Mouse (Mus musculus): ENCODE measurements around the gene Fam25c. TPM values are rescaled to one million over a fixed set of nuclear protein-coding genes. Genes with fewer than 3 reads are reported as not detected.

Gene Fam25c
- not detected in 2 replicates for total RNA-seq (2015; ENCODE audit: low replicate concordance)
- total RNA-seq (2017; ENCODE audit: low replicate concordance): not detected in 2 replicates

- no peak for ATAC-seq (replicated peaks; ENCODE audit: low FRiP score, poor library complexity, severe bottlenecking)
Observed at GRCm38 (mm10) chr14:34355301-34355700, at the start of gene Fam25c. Gene Fam25c, minus strand, starts transcription at chr14:34355433.

GRCm38 (mm10) chr14:34403424-34403823 is 48.2 kb upstream of the Fam25c start:
- no peak for ATAC-seq (replicated peaks; ENCODE audit: low FRiP score, poor library complexity, severe bottlenecking)

GRCm38 (mm10) chr14:34402871-34403270 is 47.6 kb upstream of the Fam25c start:
- ATAC-seq (replicated peaks; ENCODE audit: low FRiP score, poor library complexity, severe bottlenecking): no peak

GRCm38 (mm10) chr14:34401135-34401534 is 45.9 kb upstream of the Fam25c start:
- ATAC-seq (replicated peaks; ENCODE audit: low FRiP score, poor library complexity, severe bottlenecking): no peak; the same call in 1 of the 2 replicates

GRCm38 (mm10) chr14:34400021-34400420 is 44.8 kb upstream of the Fam25c start:
- ATAC-seq (replicated peaks; ENCODE audit: low FRiP score, poor library complexity, severe bottlenecking): no peak

GRCm38 (mm10) chr14:34399301-34399700 is 44.1 kb upstream of the Fam25c start:
- ATAC-seq (replicated peaks; ENCODE audit: low FRiP score, poor library complexity, severe bottlenecking): no peak

- no peak for ATAC-seq (replicated peaks; ENCODE audit: low FRiP score, poor library complexity, severe bottlenecking)
Observed at GRCm38 (mm10) chr14:34398901-34399300, 43.7 kb upstream of the Fam25c start.

GRCm38 (mm10) chr14:34397871-34398270 is 42.6 kb upstream of the Fam25c start:
- ATAC-seq (replicated peaks; ENCODE audit: low FRiP score, poor library complexity, severe bottlenecking): no peak

- no peak for ATAC-seq (replicated peaks; ENCODE audit: low FRiP score, poor library complexity, severe bottlenecking)
Observed at GRCm38 (mm10) chr14:34393295-34393694, 38.1 kb upstream of the Fam25c start.

GRCm38 (mm10) chr14:34382921-34383704 is 27.9 kb upstream of the Fam25c start:
- ATAC-seq (replicated peaks; ENCODE audit: low FRiP score, poor library complexity, severe bottlenecking): no peak

- ATAC-seq (replicated peaks; ENCODE audit: low FRiP score, poor library complexity, severe bottlenecking): no peak
Observed at GRCm38 (mm10) chr14:34378560-34379331, 23.5 kb upstream of the Fam25c start.

- no peak for ATAC-seq (replicated peaks; ENCODE audit: low FRiP score, poor library complexity, severe bottlenecking)
Observed at GRCm38 (mm10) chr14:34377121-34377520, 21.9 kb upstream of the Fam25c start.

GRCm38 (mm10) chr14:34375941-34376340 is 20.7 kb upstream of the Fam25c start:
- no peak for ATAC-seq (replicated peaks; ENCODE audit: low FRiP score, poor library complexity, severe bottlenecking)

GRCm38 (mm10) chr14:34375415-34375904 is 20.2 kb upstream of the Fam25c start, which contains the start of gene Mmrn2:
Gene Mmrn2, plus strand, starts transcription at chr14:34375465.
- no peak for ATAC-seq (replicated peaks; ENCODE audit: low FRiP score, poor library complexity, severe bottlenecking)

- no peak for ATAC-seq (replicated peaks; ENCODE audit: low FRiP score, poor library complexity, severe bottlenecking)
Observed at GRCm38 (mm10) chr14:34374577-34374976, 19.3 kb upstream of the Fam25c start, which contains the start of gene Sncg. Gene Sncg, minus strand, starts transcription at chr14:34374789.

GRCm38 (mm10) chr14:34373581-34373980 is 18.3 kb upstream of the Fam25c start:
- ATAC-seq (replicated peaks; ENCODE audit: low FRiP score, poor library complexity, severe bottlenecking): no peak

GRCm38 (mm10) chr14:34372646-34373045 is 17.4 kb upstream of the Fam25c start:
- ATAC-seq (replicated peaks; ENCODE audit: low FRiP score, poor library complexity, severe bottlenecking): no peak

GRCm38 (mm10) chr14:34371763-34372162 is 16.5 kb upstream of the Fam25c start:
- ATAC-seq (replicated peaks; ENCODE audit: low FRiP score, poor library complexity, severe bottlenecking): no peak

- no peak for ATAC-seq (replicated peaks; ENCODE audit: low FRiP score, poor library complexity, severe bottlenecking)
Observed at GRCm38 (mm10) chr14:34370921-34371320, 15.7 kb upstream of the Fam25c start.

GRCm38 (mm10) chr14:34370203-34370602 is 15.0 kb upstream of the Fam25c start:
- no peak for ATAC-seq (replicated peaks; ENCODE audit: low FRiP score, poor library complexity, severe bottlenecking)

- ATAC-seq (replicated peaks; ENCODE audit: low FRiP score, poor library complexity, severe bottlenecking): no peak
Observed at GRCm38 (mm10) chr14:34365147-34365507, 9.9 kb upstream of the Fam25c start.

Data from erythroid progenitor cell, adult 5-6 weeks (primary cell).